Comparison of ENCODE assay signal across 18 mouse cellular contexts in the genomic region with DNA sequence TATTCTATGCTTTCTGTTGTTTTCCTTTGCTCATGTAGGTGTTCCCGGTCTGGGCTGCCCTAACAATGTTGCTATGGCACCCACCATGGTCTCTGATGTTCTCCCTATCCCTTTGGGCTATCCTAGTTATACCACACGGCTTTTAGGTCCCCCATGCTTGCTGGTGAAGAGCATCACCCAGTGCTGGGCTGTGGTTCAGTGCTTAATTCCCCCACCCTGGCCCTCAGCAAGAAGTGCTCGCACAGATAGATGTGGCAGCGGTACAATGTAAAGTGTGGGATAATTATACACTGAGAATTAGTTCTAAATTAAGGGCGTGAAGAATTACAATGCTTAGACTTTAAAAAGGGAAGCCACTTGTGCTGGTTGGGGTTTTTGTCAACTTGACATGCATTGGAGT. TPM values are rescaled to one million over a fixed set of nuclear protein-coding genes. Genes with fewer than 3 reads are reported as not detected.
DNase-seq lines count a peak whose midpoint lies in the region; ATAC-seq and TF ChIP-seq lines count a peak whose summit lies in the region.
"Had no signal": no experiment of that assay in that cellular context is flagged by ENCODE, and none has a peak within 500 bp of the region (broad histone marks: within the 10 kb centered on the region; RNA-seq: fewer than 3 reads in every experiment).

No protein-coding gene starts in this region.

- peak; percentile 75 for DNase-seq in heart, adult 11 months
- DNase-seq in heart, postnatal 36 days = no peak
- DNase-seq in brain, adult 2 months (ENCODE audit: low read depth, low spot score) = peak; percentile 67
- no peak for DNase-seq in layer of hippocampus, adult 9-10 months (ENCODE audit: low spot score)
- DNase-seq: adrenal gland, adult 2 months; adrenal gland, postnatal 10 days; adrenal gland, postnatal 25 days; cerebellum, adult 11-12 months; cerebellum, adult 2 months; cerebellum, adult 9-10 months; cerebellum, postnatal 10 days; cerebellum, postnatal 25 days had no signal

- H3K4me1 ChIP-seq in olfactory bulb, adult 2 months (ENCODE audit: control insufficient read depth, insufficient read depth, low read length) = peaks cover 21% of the 10 kb centered on the region
- H3K4me1 ChIP-seq in kidney, embryonic 15.5 days = peaks cover 10% of the 10 kb centered on the region
- H3K4me1 ChIP-seq: embryonic facial prominence, embryonic 10.5 days; embryonic facial prominence, embryonic 12.5 days; forebrain, embryonic 13.5 days; forebrain, embryonic 15.5 days had no signal

- H3K36me3 ChIP-seq in kidney, embryonic 15.5 days = no peaks in the 10 kb centered on the region
- H3K36me3 ChIP-seq: embryonic facial prominence, embryonic 12.5 days; forebrain, embryonic 15.5 days had no signal

- H3K27ac ChIP-seq in olfactory bulb, adult 2 months (ENCODE audit: insufficient read depth, low read depth, low read length) = peak overlapping the region; percentile 83
- no peak overlapping the region for H3K27ac ChIP-seq in kidney, embryonic 15.5 days
- H3K27ac ChIP-seq: embryonic facial prominence, embryonic 10.5 days; embryonic facial prominence, embryonic 12.5 days; forebrain, embryonic 13.5 days; forebrain, embryonic 15.5 days had no signal

- H3K9me3 ChIP-seq in kidney, embryonic 15.5 days (replicated peaks) = no peaks in the 10 kb centered on the region
- H3K9me3 ChIP-seq: embryonic facial prominence, embryonic 10.5 days; embryonic facial prominence, embryonic 12.5 days; forebrain, embryonic 13.5 days; forebrain, embryonic 15.5 days had no signal

- TF ChIP-seq CTCF in olfactory bulb, adult 2 months (IDR thresholded peaks at IDR 0.05; ENCODE audit: insufficient read depth, low read depth, low read length) = no peak

- intact Hi-C loops in heart, postnatal 36 days (cut with DNase I) = no loop called here

- no peak overlapping the region for H3K4me3 ChIP-seq in olfactory bulb, adult 2 months (ENCODE audit: insufficient read depth, low read depth, low read length)
- H3K4me3 ChIP-seq in kidney, embryonic 15.5 days (replicated peaks) = no peak overlapping the region
- H3K4me3 ChIP-seq: embryonic facial prominence, embryonic 10.5 days; embryonic facial prominence, embryonic 12.5 days; forebrain, embryonic 13.5 days; forebrain, embryonic 15.5 days had no signal

- TF ChIP-seq POLR2A in olfactory bulb, adult 2 months (IDR thresholded peaks at IDR 0.05; ENCODE audit: insufficient read depth, low read depth, low read length) = no peak

- ATAC-seq in kidney, embryonic 15.5 days (replicated peaks; ENCODE audit: low FRiP score) = no peak
- ATAC-seq: forebrain, embryonic 13.5 days; forebrain, embryonic 15.5 days had no signal

- 34% methylated on average over 5 of the region's 5 CpGs for WGBS in olfactory bulb, adult 2 months
- 90% methylated on average over 5 of the region's 5 CpGs for WGBS in kidney, embryonic 15.5 days

- H3K9ac ChIP-seq in kidney, embryonic 15.5 days = no peak overlapping the region
- H3K9ac ChIP-seq: embryonic facial prominence, embryonic 12.5 days; forebrain, embryonic 13.5 days; forebrain, embryonic 15.5 days had no signal

- no peaks in the 10 kb centered on the region for H3K27me3 ChIP-seq in kidney, embryonic 15.5 days
- H3K27me3 ChIP-seq: embryonic facial prominence, embryonic 12.5 days; forebrain, embryonic 13.5 days; forebrain, embryonic 15.5 days had no signal

- H3K4me2 ChIP-seq in kidney, embryonic 15.5 days = no peak overlapping the region
- H3K4me2 ChIP-seq: embryonic facial prominence, embryonic 12.5 days; forebrain, embryonic 13.5 days; forebrain, embryonic 15.5 days had no signal

RNA-seq across cellular contexts. Expression of gene Tomm7, which starts 22.0 kb away (rescaled TPM):
- 100 to 1,000 TPM; 105 to 107 TPM for total RNA-seq in heart, postnatal 36 days (2021)
- not detected in 2 replicates for polyA plus RNA-seq in olfactory bulb, adult 2 months (2012; ENCODE audit: insufficient read depth, insufficient read length, low replicate concordance, missing spikeins)
- polyA plus RNA-seq in kidney, embryonic 15.5 days (2015; fragmentation: Nextera tagmentation; extraction: Ambion mirVana) = 123 and 131 TPM in 2 replicates

Comparison
In these comparisons a context has a peak if more than half of its experiments do, and no peak if none do; other contexts are left out.
1. DNase-seq: peak in heart, adult 11 months (single experiment) and brain, adult 2 months (single experiment); none in heart, postnatal 36 days (0 of 2) and layer of hippocampus, adult 9-10 months (single experiment).